Mouse (Mus musculus) lung, adult 2 months (tissue): ENCODE results near the gene Ly6g5b. TPM values are rescaled to one million over a fixed set of nuclear protein-coding genes. Genes with fewer than 3 reads are reported as not detected.

Experiments used
- DNase-seq: peaks from one replicate; pipeline ENCODE4 v3.0.0; 2022
- H3K4me1 ChIP-seq: fragments of 200-500 bp; 2 replicates; pipeline ENCODE4 v1.6.1; 2011; ENCODE audit warnings: low read length; ENCODE audit not compliant: control insufficient read depth, insufficient read depth
- H3K4me3 ChIP-seq: fragments of 200-500 bp; replicated peaks from 2 replicates; pipeline ENCODE3; 2011; ENCODE audit warnings: low read depth, mild to moderate bottlenecking, control low read depth, low read length; ENCODE audit errors: extremely low read depth
- CTCF ChIP-seq: fragments of 200-500 bp; IDR thresholded peaks from 2 replicates; pipeline ENCODE4 v1.5.1; 2011; ENCODE audit warnings: mild to moderate bottlenecking, low read length, control low read depth; ENCODE audit not compliant: insufficient read depth
- POLR2A ChIP-seq: fragments of 200-500 bp; IDR thresholded peaks from 2 replicates; pipeline ENCODE4 v1.6.1; 2011; ENCODE audit warnings: low read depth, mild to moderate bottlenecking, control low read depth, low read length, borderline replicate concordance; ENCODE audit errors: extremely low read depth
- WGBS: fragments of 180-500 bp; shearing (Covaris S2); methylation state at CpG from one replicate; pipeline ENCODE4 v1.1.7; 2018; 5-methylcytosine and 5-hydroxymethylcytosine counted together
- polyA plus RNA-seq: library from polyadenylated mRNA; depleted of rRNA; stranded (reverse); fragments of >200 nt; gene quantifications from 2 replicates; pipeline ENCODE4 v1.2.3, GENCODE M21; 2012; rRNA removed

Gene Ly6g5b
- polyA plus RNA-seq, 1 experiment, result 2.0 TPM

DNA sequence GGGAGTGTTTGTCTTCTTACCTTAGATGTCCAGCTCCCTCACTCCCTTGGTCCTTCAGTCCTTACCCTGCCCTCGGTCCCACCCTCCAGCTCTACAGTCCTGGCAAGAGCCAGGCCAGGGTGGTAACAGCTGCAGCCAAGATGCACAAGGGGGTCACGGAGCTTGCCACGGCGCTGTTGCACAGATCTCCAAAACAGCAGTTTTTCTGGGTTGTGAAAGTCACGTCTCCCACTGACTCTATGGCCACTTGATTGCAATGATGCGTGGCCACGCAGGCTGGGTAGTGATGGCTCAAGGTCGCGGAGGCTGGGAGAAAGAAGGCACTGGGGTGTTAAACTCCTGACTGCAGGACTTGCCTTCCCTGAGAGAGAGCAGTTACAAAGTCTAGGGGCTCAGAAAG is 43.8 kb downstream of the Ly6g5b start:
- no peak for TF ChIP-seq CTCF
- no peak for TF ChIP-seq POLR2A
- Histone ChIP-seq H3K4me1 (no peaks in the 10 kb centered on the region), H3K4me3 (no peak overlapping the region)
- no peak for DNase-seq
- WGBS, result 73% methylated on average over 9 of the region's 9 CpGs

DNA sequence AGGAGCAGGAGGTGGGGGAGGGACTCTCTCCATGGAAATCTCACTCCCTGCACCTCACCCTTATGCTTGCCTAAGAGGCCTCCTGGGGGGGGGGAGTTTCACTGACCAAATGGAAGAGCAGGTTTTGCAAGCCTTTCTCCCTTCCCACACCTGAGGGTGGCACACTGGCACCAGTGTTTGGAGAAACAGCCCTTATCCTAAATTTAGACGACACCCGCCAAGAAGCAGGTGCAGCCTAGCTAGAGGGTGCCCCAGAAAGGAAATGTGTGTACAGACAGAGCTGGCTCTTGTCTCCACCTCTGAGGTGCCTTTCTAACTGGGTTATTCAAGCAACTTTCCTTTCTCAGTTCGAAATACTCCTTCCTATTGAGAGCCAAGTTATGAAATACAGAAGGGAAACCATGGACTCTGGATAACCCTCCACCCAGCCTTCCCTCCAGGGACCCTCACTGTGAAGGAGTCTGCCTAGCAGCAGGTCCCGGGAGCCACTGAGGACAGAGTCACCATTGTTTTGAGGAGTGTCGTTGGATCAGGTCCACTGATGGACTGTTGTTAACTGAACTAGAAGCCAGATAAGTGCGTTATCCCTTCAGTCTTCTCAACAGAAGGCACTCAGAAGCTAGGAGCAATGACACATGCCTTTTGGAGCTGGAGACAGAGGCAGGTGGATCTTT is 44.5 kb downstream of the Ly6g5b start:
- no peak for TF ChIP-seq POLR2A
- TF ChIP-seq CTCF, result peak; percentile 21; the same call in 1 of the 2 replicates
- 47% methylated on average over 6 of the region's 6 CpGs for WGBS
- Histone ChIP-seq H3K4me1 (no peaks in the 10 kb centered on the region), H3K4me3 (no peak overlapping the region)
- no peak for DNase-seq

DNA sequence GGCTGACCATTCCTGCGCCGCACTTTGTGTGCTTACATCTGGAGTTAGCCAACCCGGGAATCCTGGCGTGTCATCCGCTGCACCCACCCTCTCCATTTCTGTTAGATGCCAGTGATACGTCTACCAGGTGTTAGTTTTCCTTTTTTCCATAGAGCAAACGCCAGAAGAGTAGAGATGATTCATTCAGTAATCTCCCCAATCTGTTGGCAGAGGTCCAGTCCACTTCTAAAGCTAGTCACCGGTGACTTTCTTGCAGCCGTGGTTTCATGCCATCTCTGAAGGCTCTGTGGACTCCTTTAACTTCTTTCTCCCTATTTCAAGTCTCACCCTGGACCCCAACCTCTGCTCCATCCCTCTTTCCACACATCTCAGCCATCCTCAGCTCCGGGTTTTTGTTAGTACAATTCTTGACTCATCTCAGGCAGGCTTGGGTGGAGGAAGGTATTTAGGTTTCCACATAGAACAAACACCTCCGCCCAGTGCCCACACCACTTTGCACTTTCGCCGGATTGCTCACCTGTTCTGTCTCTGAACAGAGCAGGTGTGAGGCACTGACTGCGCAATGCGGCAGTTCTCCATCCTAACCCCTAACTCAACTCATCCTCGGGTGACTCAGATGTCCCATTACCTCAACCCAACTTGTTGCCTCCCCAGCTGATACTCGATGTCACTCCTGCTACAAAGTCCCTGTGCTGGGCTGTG is 46.9 kb downstream of the Ly6g5b start:
- no peak for TF ChIP-seq CTCF
- peak; percentile 20; the same call in 1 of the 2 replicates for TF ChIP-seq POLR2A
- DNase-seq, result no peak
- 53% methylated on average over 17 of the region's 17 CpGs for WGBS
- Histone ChIP-seq H3K4me1 (peaks cover 5% of the 10 kb centered on the region), H3K4me3 (no peak overlapping the region)

DNA sequence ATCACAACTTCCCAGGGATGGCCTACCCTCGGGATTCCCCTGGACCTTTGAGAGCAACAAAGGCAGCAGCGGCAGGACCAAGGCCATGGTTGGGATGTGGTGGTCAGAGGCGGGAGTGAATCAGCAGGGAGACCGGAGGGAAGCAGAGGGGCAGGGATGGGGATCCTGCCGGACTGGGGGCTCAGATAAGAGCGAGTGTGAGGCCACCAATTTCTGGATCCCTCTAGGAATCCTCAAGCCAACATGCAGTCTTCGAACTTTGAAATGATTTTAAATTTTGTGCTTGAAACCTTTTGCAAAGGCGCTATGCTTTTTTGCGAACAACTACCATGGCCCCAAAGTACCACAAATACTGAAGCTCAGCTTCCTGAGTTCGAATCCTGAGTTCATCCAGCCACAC is 49.1 kb downstream of the Ly6g5b start, which contains the start of gene Mpig6b:
Mpig6b (minus strand) TSS at position 101 of the 400 bp plus-strand sequence.
- TF ChIP-seq CTCF (no peak), POLR2A (no peak)
- DNase-seq, result no peak
- 69% methylated on average over 10 of the region's 10 CpGs for WGBS

DNA sequence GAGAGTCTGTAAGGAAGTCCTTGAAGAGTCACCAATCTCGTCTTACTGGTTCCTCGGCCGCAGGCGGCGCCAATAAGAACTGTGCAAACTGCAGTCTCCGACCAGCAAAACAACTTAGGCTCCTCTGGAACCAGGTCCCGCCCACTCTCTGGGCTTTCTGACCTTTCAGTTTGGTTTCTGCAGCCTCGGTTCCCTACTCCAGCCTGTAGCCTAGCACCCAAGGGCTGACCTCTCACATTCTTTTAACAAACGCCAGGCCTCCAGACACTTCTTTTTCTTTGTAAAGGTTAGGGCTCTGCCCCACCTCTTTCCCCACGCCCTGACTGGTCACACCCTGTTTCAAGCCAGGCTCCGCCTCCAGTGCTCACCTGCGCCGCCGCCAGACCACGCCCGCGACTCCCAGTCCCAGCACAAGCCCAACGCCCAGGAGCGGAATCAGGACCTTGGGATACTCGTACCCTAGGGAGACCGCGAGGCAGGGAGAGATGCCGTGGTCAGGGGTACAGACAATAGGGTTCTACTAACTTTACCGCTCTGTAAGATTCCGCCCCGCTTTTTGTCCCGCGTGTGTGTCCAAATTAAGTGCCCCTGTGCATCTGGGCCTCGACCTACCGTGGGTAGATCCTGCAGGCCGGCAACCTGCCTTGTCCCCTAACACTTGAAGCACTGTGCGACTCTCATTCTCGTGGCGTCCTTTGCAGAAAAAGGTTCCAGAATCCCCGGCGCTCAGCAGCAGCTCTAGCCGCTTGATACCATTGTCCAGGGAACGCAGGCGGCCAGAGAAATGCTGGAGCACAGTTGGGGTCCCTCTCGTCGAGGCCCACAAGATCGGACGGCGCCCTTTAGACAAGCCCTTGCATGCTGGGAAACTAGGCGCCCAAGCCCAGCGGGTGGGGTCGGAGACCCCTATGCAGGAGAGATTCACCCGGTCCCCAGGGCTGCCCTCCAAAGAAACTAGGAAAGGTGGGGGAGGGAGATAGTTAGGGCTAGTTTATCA is 50.0 kb downstream of the Ly6g5b start, which contains the start of gene Ly6g6c:
Ly6g6c (plus strand) TSS at position 438 of the 997 bp plus-strand sequence.
- TF ChIP-seq POLR2A (peak; percentile 38; the same call in 1 of the 2 replicates), CTCF (no peak)
- peak within 1 kb of the TSS; percentile 59 for H3K4me3 ChIP-seq
- peaks cover 8% of the 10 kb centered on the region for H3K4me1 ChIP-seq
- 4% methylated on average over 48 of the region's 48 CpGs for WGBS
- DNase-seq, result peak; percentile 78

More for the DNA sequence above, 49.1 kb downstream of the Ly6g5b start, which contains the start of gene Mpig6b:
- peak within 1 kb of the TSS; percentile 59 for H3K4me3 ChIP-seq
- peaks cover 5% of the 10 kb centered on the region for H3K4me1 ChIP-seq

DNA sequence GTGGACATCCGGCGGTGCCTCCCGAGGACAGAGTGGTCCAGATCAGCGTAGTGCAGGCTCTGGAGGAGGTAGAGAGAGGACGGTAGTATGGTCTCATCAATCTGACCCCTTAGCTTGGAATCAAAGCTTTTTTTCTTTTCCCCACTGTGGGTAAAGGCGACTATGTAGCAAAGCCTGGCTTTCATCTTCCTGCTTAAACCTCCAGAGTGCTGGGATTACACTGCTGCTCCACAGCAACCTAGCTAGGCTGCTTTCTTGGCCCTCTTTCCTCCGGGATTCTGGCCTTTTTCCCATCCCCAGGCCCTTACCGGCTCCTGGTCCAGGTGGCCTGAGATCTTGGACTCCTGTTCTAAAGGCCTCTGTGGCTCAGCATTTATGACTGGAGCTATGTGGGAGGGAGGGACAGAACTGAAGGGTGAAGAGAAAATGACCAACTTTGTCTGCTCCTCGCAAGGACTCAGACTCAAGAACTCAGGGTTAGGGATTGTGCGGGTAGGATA is 50.8 kb downstream of the Ly6g5b start:
- TF ChIP-seq CTCF (no peak), POLR2A (no peak)
- Histone ChIP-seq H3K4me3 (no peak overlapping the region), H3K4me1 (peaks cover 11% of the 10 kb centered on the region)
- 37% methylated on average over 10 of the region's 10 CpGs for WGBS
- DNase-seq, result peak; percentile 41

Other genes with a start within 250 kb of the Ly6g5b start
- gene Zbtb12, start 235.9 kb downstream of the Ly6g5b start, polyA plus RNA-seq, result 10.6 and 12.3 TPM in 2 replicates
- not detected in 2 replicates for gene Gm20547, start 233.4 kb downstream of the Ly6g5b start, polyA plus RNA-seq
- gene C2, start 217.2 kb downstream of the Ly6g5b start, polyA plus RNA-seq, result 25.8 and 27.7 TPM in 2 replicates
- 192 and 199 TPM in 2 replicates for gene Ehmt2, start 217.0 kb downstream of the Ly6g5b start, polyA plus RNA-seq
- 11.6 and 13.5 TPM in 2 replicates for gene Slc44a4, start 201.0 kb downstream of the Ly6g5b start, polyA plus RNA-seq
- 40.4 and 46.6 TPM in 2 replicates for gene Neu1, start 184.2 kb downstream of the Ly6g5b start, polyA plus RNA-seq
- gene Hspa1b, start 156.2 kb downstream of the Ly6g5b start, polyA plus RNA-seq, result 20.1 and 93.1 TPM in 2 replicates
- gene Gm20481, start 145.5 kb downstream of the Ly6g5b start, polyA plus RNA-seq, result not detected in 2 replicates
- gene Hspa1a, start 143.3 kb downstream of the Ly6g5b start, polyA plus RNA-seq, result 12.9 and 66.3 TPM in 2 replicates
- 0.81 and 1.3 TPM in 2 replicates for gene Hspa1l, start 142.7 kb downstream of the Ly6g5b start, polyA plus RNA-seq
- gene Lsm2, start 133.6 kb downstream of the Ly6g5b start, polyA plus RNA-seq, result 42.3 and 51.6 TPM in 2 replicates
- gene Vars, start 114.4 kb downstream of the Ly6g5b start, polyA plus RNA-seq, result 119 and 159 TPM in 2 replicates
- gene Vwa7, start 98.8 kb downstream of the Ly6g5b start, polyA plus RNA-seq, result 4.0 and 4.2 TPM in 2 replicates
- 2.1 and 2.8 TPM in 2 replicates for gene Sapcd1, start 87.4 kb downstream of the Ly6g5b start, polyA plus RNA-seq
- 5.4 and 6.0 TPM in 2 replicates for gene Msh5, start 68.7 kb downstream of the Ly6g5b start, polyA plus RNA-seq
- 124 and 153 TPM in 2 replicates for gene Clic1, start 65.5 kb downstream of the Ly6g5b start, polyA plus RNA-seq
- 137 and 141 TPM in 2 replicates for gene Ddah2, start 56.4 kb downstream of the Ly6g5b start, polyA plus RNA-seq
- gene Ly6g6c, start 50.0 kb downstream of the Ly6g5b start, polyA plus RNA-seq, result 3.8 and 90.0 TPM in 2 replicates
- 1.0 and 2.1 TPM in 2 replicates for gene Mpig6b, start 49.2 kb downstream of the Ly6g5b start, polyA plus RNA-seq
- gene Ly6g6e, start 38.5 kb downstream of the Ly6g5b start, polyA plus RNA-seq, result 5.8 and 25.7 TPM in 2 replicates
- gene Ly6g6d, start 37.4 kb downstream of the Ly6g5b start, polyA plus RNA-seq, result 14.5 and 16.7 TPM in 2 replicates
- gene Ly6g6f, start 29.8 kb downstream of the Ly6g5b start, polyA plus RNA-seq, result 0.16 and 0.84 TPM in 2 replicates
- gene Abhd16a, start 26.2 kb downstream of the Ly6g5b start, polyA plus RNA-seq, result 196 and 245 TPM in 2 replicates
- not detected in 2 replicates for gene Ly6g5c, start 7.1 kb downstream of the Ly6g5b start, polyA plus RNA-seq
- gene Gpank1, start 6.0 kb upstream of the Ly6g5b start, polyA plus RNA-seq, result 17.9 and 21.9 TPM in 2 replicates
- 232 and 297 TPM in 2 replicates for gene Csnk2b, start 6.6 kb upstream of the Ly6g5b start, polyA plus RNA-seq
- gene D17H6S53E, start 10.9 kb upstream of the Ly6g5b start, polyA plus RNA-seq, result 12.1 and 12.9 TPM in 2 replicates
- gene Apom, start 16.6 kb upstream of the Ly6g5b start, polyA plus RNA-seq, result 0.12 TPM in 1 of 2 replicates, not detected in the other
- 227 and 234 TPM in 2 replicates for gene Bag6, start 19.8 kb upstream of the Ly6g5b start, polyA plus RNA-seq
- gene Prrc2a, start 49.5 kb upstream of the Ly6g5b start, polyA plus RNA-seq, result 327 and 373 TPM in 2 replicates
- gene Aif1, start 60.6 kb upstream of the Ly6g5b start, polyA plus RNA-seq, result 1.4 and 1.6 TPM in 2 replicates
- 19.7 and 37.0 TPM in 2 replicates for gene Lst1, start 73.0 kb upstream of the Ly6g5b start, polyA plus RNA-seq
- 28.1 and 29.9 TPM in 2 replicates for gene Ltb, start 79.0 kb upstream of the Ly6g5b start, polyA plus RNA-seq
- 2.1 and 2.5 TPM in 2 replicates for gene Tnf, start 86.6 kb upstream of the Ly6g5b start, polyA plus RNA-seq
- 1.0 and 1.1 TPM in 2 replicates for gene Lta, start 89.9 kb upstream of the Ly6g5b start, polyA plus RNA-seq
- gene Gm16181, start 105.4 kb upstream of the Ly6g5b start, polyA plus RNA-seq, result 1.2 TPM in 1 of 2 replicates, not detected in the other
- 6.3 and 8.1 TPM in 2 replicates for gene Atp6v1g2, start 118.2 kb upstream of the Ly6g5b start, polyA plus RNA-seq
- 16.5 and 21.6 TPM in 2 replicates for gene Nfkbil1, start 120.4 kb upstream of the Ly6g5b start, polyA plus RNA-seq
- 245 and 304 TPM in 2 replicates for gene Ddx39b, start 126.3 kb upstream of the Ly6g5b start, polyA plus RNA-seq
- gene H2-D1, start 147.3 kb upstream of the Ly6g5b start, polyA plus RNA-seq, result 878 and 1,286 TPM in 2 replicates
- gene H2-Q1, start 205.0 kb upstream of the Ly6g5b start, polyA plus RNA-seq, result 0.49 and 0.71 TPM in 2 replicates
- gene H2-Q2, start 226.8 kb upstream of the Ly6g5b start, polyA plus RNA-seq, result 6.4 and 6.6 TPM in 2 replicates